Mouse (Mus musculus) ovary, postnatal 36 days (tissue): ENCODE results near the gene Fhit.
A peak's percentile ranks its signal among the peaks of the same experiment; 100 is the strongest.

Source experiments
- DNase-seq: peaks from one replicate; pipeline ENCODE4 v3.0.0; 2022; ENCODE audit warnings: low spot score, mixed read lengths

The Fhit gene

DNA sequence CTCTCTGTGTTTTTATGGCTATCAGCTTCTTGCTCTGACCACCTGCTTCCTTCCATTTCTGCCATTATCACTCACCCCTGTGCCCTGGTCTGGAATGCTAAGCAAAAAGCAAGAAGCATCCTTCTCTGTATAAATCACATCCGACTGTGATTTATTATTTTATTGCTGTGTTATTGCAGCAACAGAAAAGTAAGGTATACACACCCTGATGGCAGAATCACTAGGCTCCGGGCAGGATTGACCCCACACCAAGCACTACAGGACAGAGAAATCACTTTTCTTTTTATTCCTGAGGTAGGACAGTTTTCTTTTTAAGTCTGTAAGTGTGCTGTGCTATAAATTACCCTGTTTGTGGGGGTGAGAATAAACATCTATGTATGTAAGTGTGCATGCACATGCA lies 460.1 kb downstream of the Fhit start:
- no peak for DNase-seq

DNA sequence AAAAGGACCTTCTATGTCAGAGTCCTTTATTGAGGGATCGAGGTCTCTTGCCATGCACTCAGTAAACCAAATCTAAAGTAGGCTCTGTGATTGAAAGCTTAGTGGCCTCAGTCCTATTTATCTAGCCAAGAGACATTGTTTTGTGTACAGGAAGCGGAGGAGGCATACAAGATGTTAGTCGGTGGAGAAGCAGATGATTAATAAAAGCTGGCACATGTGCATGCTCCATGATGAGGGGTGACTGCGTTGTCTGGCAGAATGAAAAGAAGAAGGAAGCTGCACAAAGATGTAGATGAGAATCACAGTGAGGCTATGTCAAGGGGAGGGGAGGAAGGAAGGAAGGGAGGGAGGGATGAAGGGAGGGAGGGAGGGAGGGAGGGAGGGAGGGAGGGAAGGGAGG lies 481.8 kb downstream of the Fhit start:
- no peak for DNase-seq

- DNase-seq = no peak
These were observed 482.2 kb downstream of the Fhit start for GRCm38 (mm10) chr14:10679638-10680037.

GRCm38 (mm10) chr14:10677627-10678026 lies 484.2 kb downstream of the Fhit start:
- DNase-seq = peak; percentile 13

- no peak for DNase-seq
These were observed 501.6 kb downstream of the Fhit start for GRCm38 (mm10) chr14:10660247-10660646.

- DNase-seq = no peak
These were observed 502.5 kb downstream of the Fhit start for GRCm38 (mm10) chr14:10659326-10659725.

DNA sequence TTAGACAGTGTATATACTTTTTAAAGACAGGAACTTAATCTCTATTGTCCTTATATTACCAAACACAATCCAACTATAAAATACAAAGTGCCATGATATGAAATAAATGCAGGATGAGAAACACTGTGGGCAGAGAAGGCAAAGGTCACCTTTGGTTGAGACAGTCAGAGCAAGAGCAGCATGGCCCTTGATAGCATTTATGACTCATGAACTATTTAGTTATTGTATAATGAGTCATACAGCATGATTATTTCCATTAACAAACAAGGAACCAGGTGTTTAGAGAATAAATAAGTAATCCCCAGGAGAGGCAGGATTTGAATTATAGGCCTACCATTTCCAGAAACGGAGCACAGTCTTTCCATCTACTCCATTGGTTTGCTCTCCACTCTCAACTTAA lies 503.6 kb downstream of the Fhit start:
- DNase-seq = no peak

- no peak for DNase-seq
These were observed 504.5 kb downstream of the Fhit start for GRCm38 (mm10) chr14:10657364-10657763.

DNA sequence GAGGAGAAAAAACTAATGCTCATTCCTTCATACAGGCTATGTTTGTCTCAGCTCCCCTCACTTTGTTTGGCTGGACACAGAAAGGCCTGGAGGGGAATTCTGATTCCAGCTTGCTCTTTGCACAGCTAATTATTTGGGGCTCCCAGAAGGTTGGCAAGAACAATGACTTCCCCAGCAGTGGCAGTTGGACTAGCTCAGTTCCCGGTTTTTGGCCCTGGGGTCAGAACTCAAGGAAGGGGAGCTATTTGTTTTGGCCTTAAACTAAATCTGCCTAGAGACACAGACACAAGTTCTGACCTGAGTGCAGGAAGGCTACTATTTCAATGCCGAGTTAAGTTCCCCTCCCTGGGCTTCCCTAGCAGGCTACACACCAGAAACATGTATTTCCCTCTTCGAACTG lies 506.0 kb downstream of the Fhit start:
- DNase-seq = no peak

GRCm38 (mm10) chr14:10647832-10648231 lies 514.0 kb downstream of the Fhit start:
- no peak for DNase-seq

DNA sequence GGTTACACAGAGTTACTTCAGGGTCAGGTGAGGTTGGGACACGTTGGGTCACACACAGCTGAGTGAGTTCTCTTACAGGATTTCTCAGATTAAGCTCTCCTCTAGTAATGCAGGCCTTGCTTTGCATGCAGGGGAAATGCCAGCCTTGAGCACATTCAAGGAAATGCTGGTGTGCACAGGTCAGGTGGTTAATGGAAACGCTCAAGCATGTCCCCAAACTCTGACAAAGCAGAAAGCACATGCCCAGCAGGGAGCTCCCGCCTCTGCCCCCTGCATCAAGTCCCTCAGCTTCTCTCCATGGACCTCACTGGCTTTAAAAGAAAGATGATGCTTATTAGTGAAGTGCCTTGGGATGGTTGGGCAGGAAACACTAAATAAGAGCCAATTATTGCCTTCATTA lies 530.1 kb downstream of the Fhit start:
- DNase-seq = no peak

GRCm38 (mm10) chr14:10630831-10631360 lies 530.9 kb downstream of the Fhit start:
- no peak for DNase-seq

DNA sequence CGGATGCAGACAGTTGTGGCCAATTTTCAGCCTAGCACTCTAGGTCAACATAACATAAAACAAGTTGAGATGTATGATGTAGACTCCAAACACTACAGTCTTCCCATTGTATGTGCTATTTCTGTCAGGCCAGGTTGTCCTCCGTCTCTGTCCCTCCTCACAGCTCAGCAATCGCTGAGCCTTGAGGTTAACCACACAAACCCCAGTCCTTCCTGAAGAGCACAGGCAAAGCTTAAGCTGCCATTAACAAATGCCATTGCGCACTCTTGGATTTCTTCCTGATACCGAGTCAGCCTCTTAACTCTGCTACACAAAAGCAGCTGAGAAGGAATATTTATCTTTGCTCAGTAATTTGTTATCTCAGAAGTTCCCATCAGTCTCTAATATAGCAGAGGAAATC lies 568.4 kb downstream of the Fhit start:
- DNase-seq = no peak

DNA sequence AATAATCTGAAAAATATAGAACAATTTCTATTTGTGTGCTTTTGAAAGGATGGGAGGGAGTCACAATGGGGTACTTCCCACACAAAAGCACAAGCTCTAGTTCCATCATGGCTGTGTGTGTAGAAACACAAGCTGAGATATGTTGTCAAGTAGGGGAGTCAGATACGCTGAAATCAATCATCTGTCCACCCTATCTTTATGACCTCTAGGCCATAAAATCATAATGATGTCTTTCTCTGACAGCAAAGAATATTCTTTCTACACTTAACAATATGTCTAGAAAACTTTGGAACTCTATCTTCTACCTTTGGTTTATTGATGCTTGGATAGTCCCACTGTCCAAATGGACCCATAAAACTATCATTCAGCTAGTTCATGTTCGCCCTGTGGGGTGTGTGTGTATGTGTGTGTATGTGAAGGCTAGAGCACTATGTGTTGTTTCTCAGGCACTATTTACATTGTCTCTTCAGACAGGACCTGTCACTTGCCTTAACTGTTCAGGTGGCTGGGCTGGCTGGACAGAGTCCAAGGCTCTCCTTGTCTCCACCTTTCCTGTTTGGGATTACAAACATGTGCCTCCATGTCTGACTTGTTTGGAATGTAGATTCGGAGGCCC lies 592.8 kb downstream of the Fhit start:
- DNase-seq = no peak

- no peak for DNase-seq
These were observed 594.1 kb downstream of the Fhit start for GRCm38 (mm10) chr14:10567771-10568170.

DNA sequence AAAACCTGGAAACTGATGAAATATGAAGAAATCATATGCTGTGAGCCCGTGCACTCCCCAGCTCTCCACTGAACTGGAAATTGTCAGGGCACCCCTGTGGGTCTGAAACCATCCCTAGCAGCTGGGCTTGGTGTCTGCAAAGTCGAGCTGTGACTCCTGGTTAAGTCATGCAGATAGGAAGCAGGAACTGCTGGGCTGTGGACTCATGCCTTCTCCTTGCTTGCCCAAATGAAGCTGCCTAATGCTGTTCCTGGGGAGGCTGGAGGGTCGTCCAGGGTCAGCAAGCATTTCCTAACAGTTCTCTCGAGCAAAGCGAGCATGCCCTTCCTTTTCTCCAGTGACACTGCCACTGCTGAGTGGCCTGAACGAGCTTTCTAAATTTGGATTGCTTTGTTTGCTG lies 607.1 kb downstream of the Fhit start:
- no peak for DNase-seq

DNA sequence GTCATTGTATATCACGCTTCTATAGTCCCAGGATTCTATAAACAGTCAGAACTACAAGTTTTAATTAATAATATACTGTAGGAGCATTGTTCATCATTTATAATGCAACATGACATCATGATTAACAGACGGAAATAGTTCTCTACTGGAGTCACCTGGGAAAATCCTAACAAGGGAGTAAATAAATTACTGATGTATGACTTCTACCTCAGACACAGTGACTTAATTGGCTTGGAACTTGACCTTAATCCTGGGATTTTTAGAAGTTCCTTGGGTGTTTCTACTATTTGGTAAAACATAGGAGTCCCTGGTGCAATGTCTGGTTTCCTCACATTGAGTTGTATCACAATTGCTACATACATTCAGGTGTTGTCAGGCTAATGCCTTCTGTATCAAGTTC lies 613.2 kb downstream of the Fhit start:
- no peak for DNase-seq

DNA sequence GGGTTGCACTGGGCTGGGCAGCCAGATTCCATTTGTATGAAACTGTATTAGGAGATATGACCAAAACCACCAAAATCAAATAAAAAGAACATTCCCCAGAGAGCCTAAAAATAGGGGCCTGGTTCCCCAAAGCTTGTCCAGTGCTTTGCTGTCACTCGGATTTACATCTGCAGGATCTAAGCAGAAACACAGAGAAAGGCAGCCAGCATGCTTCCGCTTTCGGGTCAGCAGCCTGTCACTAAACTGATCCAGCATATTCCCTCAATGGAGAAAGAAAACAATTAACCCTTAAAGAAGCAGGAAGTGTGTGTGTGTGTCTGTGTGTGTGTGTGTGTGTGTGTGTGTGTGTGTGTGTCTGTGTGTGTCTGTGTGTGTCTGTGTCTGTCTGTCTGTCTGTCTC lies 615.9 kb downstream of the Fhit start:
- no peak for DNase-seq

DNA sequence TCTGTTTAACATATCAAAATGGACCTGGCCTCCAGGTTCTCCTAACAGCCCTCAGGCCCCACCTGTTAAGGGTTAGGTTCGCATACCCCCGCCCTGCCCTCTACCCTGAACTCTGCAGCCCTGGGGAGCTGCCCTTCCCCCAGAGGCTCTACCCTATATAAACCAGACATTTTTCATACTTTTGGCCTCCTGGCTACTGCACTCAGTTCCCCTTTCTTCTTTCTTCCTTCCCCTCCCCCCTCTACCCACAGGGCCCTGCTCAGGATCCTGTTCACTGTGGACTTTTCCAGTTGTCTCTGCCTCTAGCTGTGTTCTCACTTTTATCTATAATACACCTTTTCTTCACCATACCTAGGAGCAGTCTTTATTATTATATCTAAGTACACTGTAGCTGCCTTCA lies 627.0 kb downstream of the Fhit start:
- no peak for DNase-seq

- no peak for DNase-seq
These were observed 629.9 kb downstream of the Fhit start for GRCm38 (mm10) chr14:10531748-10532500.

DNA sequence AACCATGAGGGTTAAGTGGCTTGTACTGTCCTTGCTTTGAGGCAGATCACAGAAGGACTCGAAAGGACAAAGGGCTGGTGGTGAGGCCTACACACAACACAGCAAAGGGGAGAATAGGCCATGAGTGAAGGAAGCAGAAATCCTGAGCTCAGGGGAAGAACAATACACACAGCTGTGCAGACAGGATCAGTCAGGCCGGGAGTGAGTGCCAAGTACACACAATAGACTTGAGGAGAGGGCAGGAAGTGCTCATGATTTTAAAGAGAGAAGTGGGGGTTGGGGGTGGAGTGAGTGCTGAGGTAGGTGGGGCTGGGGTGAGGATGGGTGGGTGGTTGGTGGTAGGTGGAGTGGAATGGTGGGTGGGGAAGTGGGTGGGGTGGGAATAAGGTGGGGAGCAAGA lies 635.0 kb downstream of the Fhit start:
- DNase-seq = no peak

DNA sequence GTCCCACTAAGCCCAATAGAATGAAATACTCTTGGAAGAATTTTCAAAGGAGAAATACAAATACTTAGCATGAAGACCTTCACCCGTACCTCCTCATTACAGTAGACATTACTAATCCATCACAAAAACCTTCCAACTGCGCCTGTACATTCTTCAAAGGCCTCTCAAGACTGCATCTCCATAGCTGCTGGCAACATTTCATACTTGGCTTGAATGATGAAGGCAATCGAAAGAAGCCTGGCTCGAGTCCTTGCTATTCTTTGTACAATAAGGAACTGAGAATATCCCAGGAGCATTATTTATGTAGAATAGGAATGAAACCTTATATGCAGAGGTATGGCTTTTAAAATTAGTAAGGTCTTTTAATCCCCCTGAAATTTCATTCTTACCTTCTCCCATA lies 636.0 kb downstream of the Fhit start:
- no peak for DNase-seq

GRCm38 (mm10) chr14:10514026-10514425 lies 647.8 kb downstream of the Fhit start:
- no peak for DNase-seq

DNA sequence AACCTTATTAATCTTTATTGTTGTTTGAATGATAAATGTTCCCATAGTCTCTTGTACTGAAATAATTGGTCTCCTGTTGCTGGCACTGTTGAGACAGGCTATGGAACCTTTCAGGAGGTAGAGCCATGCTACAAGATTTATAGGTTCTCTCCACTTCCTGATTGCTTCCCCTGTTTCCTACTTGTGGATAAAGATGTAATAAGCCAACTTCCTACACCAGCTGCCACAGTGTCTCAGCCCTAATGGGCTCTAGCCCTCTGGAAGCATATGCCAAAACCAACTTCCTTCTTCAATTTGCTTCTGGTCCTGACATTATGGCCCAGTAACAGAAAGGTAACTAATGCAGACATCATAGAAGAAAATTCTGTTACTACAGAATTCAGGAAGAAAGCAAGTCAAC lies 652.6 kb downstream of the Fhit start:
- DNase-seq = no peak
